Mouse (Mus musculus): ENCODE results near the gene Dmkn. TPM values are rescaled to one million over a fixed set of nuclear protein-coding genes. Genes with fewer than 3 reads are reported as not detected.
A peak's percentile ranks its signal among the peaks of the same experiment; 100 is the strongest.

The Dmkn gene
- polyA plus RNA-seq, 1 experiment from 2014 or later = 28.2 TPM

DNA sequence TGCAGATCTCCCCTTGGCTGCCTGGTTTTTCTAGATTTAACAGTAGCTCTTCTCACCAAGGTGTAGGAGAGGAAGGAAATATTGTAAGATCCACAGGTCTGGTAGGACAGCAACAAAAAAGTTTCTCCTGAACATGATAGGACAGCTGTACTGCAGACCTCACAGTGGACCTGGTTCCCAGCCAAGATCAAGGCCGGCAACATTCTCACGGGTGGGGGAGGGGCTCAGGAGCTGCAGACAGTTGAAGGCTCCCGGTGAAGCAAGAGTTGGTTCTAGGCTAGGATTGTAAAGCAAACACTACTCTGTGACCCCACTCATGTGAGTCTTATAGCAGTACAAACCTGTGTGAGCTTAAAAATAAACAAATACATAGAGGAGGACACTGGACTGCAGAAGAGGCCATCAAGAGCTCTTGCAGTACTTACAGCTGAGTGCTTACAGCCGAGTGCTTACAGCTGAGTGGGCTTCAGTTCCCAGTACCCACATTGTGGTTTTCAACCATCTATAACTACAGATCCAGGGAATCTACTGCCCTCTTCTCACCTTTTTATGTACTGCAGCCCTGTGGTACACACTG is 19.4 kb upstream of the Dmkn start:
- no peak for ATAC-seq
- Histone ChIP-seq H3K27ac (ENCODE audit: low read depth, low read length) (no peak overlapping the region), H3K9ac (ENCODE audit: low read depth, low read length) (no peak overlapping the region)

GRCm38 (mm10) chr7:30747525-30748204 is 15.9 kb upstream of the Dmkn start:
- Histone ChIP-seq H3K9ac (ENCODE audit: low read depth, low read length) (no peak overlapping the region), H3K4me2 (replicated peaks; ENCODE audit: low read depth) (no peak overlapping the region), H3K9me3 (ENCODE audit: control insufficient read depth) (no peaks in the 10 kb centered on the region), H3K27me3 (replicated peaks; ENCODE audit: control insufficient read depth, insufficient read depth, low read length) (no peaks in the 10 kb centered on the region), H3K36me3 (ENCODE audit: control insufficient read depth, insufficient read depth) (no peaks in the 10 kb centered on the region), H3K27ac (ENCODE audit: low read depth, low read length) (no peak overlapping the region), H3K4me3 (ENCODE audit: low read depth, low read length) (no peak overlapping the region), H3K4me1 (replicated peaks; ENCODE audit: control insufficient read depth, insufficient read depth, low read length) (no peaks in the 10 kb centered on the region)
- TF ChIP-seq CTCF (IDR thresholded peaks at IDR 0.05; ENCODE audit: low read depth) = peak; percentile 41
- no peak for ATAC-seq
- 71% methylated on average over 7 of the region's 7 CpGs for WGBS

More for the DNA sequence above, 19.4 kb upstream of the Dmkn start:
- 42% methylated on average over 4 of the region's 4 CpGs for WGBS
- H3K36me3 ChIP-seq (ENCODE audit: control insufficient read depth, insufficient read depth) = no peaks in the 10 kb centered on the region
- peak; percentile 28 for TF ChIP-seq CTCF (IDR thresholded peaks at IDR 0.05; ENCODE audit: low read depth)
- no peaks in the 10 kb centered on the region for H3K4me1 ChIP-seq (replicated peaks; ENCODE audit: control insufficient read depth, insufficient read depth, low read length)
- H3K9me3 ChIP-seq (ENCODE audit: control insufficient read depth) = no peaks in the 10 kb centered on the region
- H3K27me3 ChIP-seq (replicated peaks; ENCODE audit: control insufficient read depth, insufficient read depth, low read length) = no peaks in the 10 kb centered on the region
- no peak overlapping the region for H3K4me3 ChIP-seq (ENCODE audit: low read depth, low read length)
- no peak overlapping the region for H3K4me2 ChIP-seq (replicated peaks; ENCODE audit: low read depth)

- Histone ChIP-seq H3K4me3 (ENCODE audit: low read depth, low read length) (no peak overlapping the region), H3K4me2 (replicated peaks; ENCODE audit: low read depth) (no peak overlapping the region), H3K4me1 (replicated peaks; ENCODE audit: control insufficient read depth, insufficient read depth, low read length) (no peaks in the 10 kb centered on the region), H3K36me3 (ENCODE audit: control insufficient read depth, insufficient read depth) (no peaks in the 10 kb centered on the region), H3K27ac (ENCODE audit: low read depth, low read length) (no peak overlapping the region), H3K9me3 (ENCODE audit: control insufficient read depth) (no peaks in the 10 kb centered on the region), H3K27me3 (replicated peaks; ENCODE audit: control insufficient read depth, insufficient read depth, low read length) (no peaks in the 10 kb centered on the region), H3K9ac (ENCODE audit: low read depth, low read length) (no peak overlapping the region)
- WGBS = 68% methylated on average over 13 of the region's 13 CpGs
- no peak for ATAC-seq
- no peak for TF ChIP-seq CTCF (IDR thresholded peaks at IDR 0.05; ENCODE audit: low read depth)
Measured at GRCm38 (mm10) chr7:30749824-30750606, 13.5 kb upstream of the Dmkn start.

- Histone ChIP-seq H3K9me3 (ENCODE audit: control insufficient read depth) (no peaks in the 10 kb centered on the region), H3K4me2 (replicated peaks; ENCODE audit: low read depth) (no peak within 1 kb of the TSS), H3K4me3 (ENCODE audit: low read depth, low read length) (no peak within 1 kb of the TSS), H3K9ac (ENCODE audit: low read depth, low read length) (no peak within 1 kb of the TSS), H3K4me1 (replicated peaks; ENCODE audit: control insufficient read depth, insufficient read depth, low read length) (no peaks in the 10 kb centered on the region), H3K36me3 (ENCODE audit: control insufficient read depth, insufficient read depth) (no peaks in the 10 kb centered on the region), H3K27me3 (replicated peaks; ENCODE audit: control insufficient read depth, insufficient read depth, low read length) (no peaks in the 10 kb centered on the region), H3K27ac (ENCODE audit: low read depth, low read length) (no peak within 1 kb of the TSS)
- no peak for TF ChIP-seq CTCF (IDR thresholded peaks at IDR 0.05; ENCODE audit: low read depth)
- no peak for ATAC-seq
- WGBS = 57% methylated on average over 5 of the region's 5 CpGs
Measured at GRCm38 (mm10) chr7:30751086-30751669, 12.4 kb upstream of the Dmkn start, which contains the start of gene Sbsn. Gene Sbsn, plus strand, starts transcription at chr7:30751471.

DNA sequence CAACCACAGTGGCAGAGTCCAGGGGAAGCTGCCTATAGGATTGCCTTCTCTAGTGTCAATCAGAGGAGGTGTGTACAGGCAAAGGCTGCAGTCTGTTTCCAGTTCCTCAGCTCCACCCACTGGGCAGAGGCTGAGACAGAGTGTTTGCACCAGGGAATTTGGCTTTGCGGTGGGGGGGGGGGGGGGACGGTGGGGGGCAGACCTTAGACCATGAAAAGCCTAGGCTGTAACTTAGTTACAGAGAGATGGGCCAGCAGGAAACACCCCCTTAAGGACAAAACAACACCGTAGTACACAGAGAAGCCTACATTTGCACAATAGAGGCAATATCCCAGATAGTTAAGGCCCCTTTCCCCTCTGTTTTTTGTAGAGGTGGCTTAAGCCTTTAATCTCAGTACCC is 6.6 kb upstream of the Dmkn start:
- Histone ChIP-seq H3K4me3 (ENCODE audit: low read depth, low read length) (no peak overlapping the region), H3K9ac (ENCODE audit: low read depth, low read length) (no peak overlapping the region), H3K9me3 (ENCODE audit: control insufficient read depth) (no peaks in the 10 kb centered on the region), H3K4me1 (replicated peaks; ENCODE audit: control insufficient read depth, insufficient read depth, low read length) (no peaks in the 10 kb centered on the region), H3K27ac (ENCODE audit: low read depth, low read length) (no peak overlapping the region), H3K36me3 (ENCODE audit: control insufficient read depth, insufficient read depth) (no peaks in the 10 kb centered on the region), H3K4me2 (replicated peaks; ENCODE audit: low read depth) (no peak overlapping the region), H3K27me3 (replicated peaks; ENCODE audit: control insufficient read depth, insufficient read depth, low read length) (no peaks in the 10 kb centered on the region)
- no peak for ATAC-seq
- 92% methylated on average over 1 of the region's 3 CpGs for WGBS
- TF ChIP-seq CTCF (IDR thresholded peaks at IDR 0.05; ENCODE audit: low read depth) = no peak

DNA sequence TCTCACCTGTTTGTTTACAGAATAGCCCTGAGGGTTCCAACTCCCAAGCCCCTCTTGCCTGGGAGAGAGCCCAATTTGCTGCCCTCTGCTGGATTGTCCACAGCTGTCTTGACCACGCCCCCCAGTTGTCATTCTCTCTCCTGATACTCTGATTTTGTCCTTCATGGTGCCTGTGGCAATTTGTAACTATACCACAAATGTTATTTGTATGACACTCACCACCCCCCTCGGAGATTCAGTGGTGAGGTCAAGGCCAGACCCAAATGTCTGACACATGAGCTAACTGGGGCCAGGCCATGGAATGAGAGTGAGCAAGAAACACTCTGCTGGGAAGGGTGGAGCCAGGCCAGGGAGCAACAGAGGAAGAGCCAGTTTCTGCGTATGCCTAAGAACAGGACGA is 4.7 kb upstream of the Dmkn start:
- no peak for ATAC-seq
- H3K27me3 ChIP-seq (replicated peaks; ENCODE audit: control insufficient read depth, insufficient read depth, low read length) = no peaks in the 10 kb centered on the region
- WGBS = 26% methylated on average over 4 of the region's 4 CpGs
- H3K4me2 ChIP-seq (replicated peaks; ENCODE audit: low read depth) = no peak overlapping the region
- no peak overlapping the region for H3K27ac ChIP-seq (ENCODE audit: low read depth, low read length)
- no peak overlapping the region for H3K9ac ChIP-seq (ENCODE audit: low read depth, low read length)
- H3K36me3 ChIP-seq (ENCODE audit: control insufficient read depth, insufficient read depth) = no peaks in the 10 kb centered on the region
- H3K4me3 ChIP-seq (ENCODE audit: low read depth, low read length) = no peak overlapping the region
- no peaks in the 10 kb centered on the region for H3K9me3 ChIP-seq (ENCODE audit: control insufficient read depth)
- H3K4me1 ChIP-seq (replicated peaks; ENCODE audit: control insufficient read depth, insufficient read depth, low read length) = no peaks in the 10 kb centered on the region
- TF ChIP-seq CTCF (IDR thresholded peaks at IDR 0.05; ENCODE audit: low read depth) = peak; percentile 70
